Mouse (Mus musculus): ENCODE data around the gene Pet2.

The Pet2 gene

GRCm38 (mm10) chrX:89409589-89409988 is at the start of gene Pet2:
Pet2 (minus strand) TSS chrX:89409689.
- DNase-seq (ENCODE audit: low spot score) = no peak

Measured in MN1 (cell line).